In genomic region chr13:75163408-75163807, GRCm38 (mm10) we compare ENCODE assay signal across 11 mouse cellular contexts.
DNase-seq lines count a peak whose midpoint lies in the region; ATAC-seq lines count a peak whose summit lies in the region.
"Had no signal": no experiment of that assay in that cellular context is flagged by ENCODE, and none has a peak within 500 bp of the region (broad histone marks: within the 10 kb centered on the region; RNA-seq: fewer than 3 reads in every experiment).

No protein-coding gene starts in this region.

- no peak overlapping the region for H3K4me2 ChIP-seq in intestine, embryonic 15.5 days (replicated peaks)
- no peak overlapping the region for H3K4me2 ChIP-seq in intestine, embryonic 16.5 days (ENCODE audit: low read depth, low read length)
- H3K4me2 ChIP-seq: heart, embryonic 13.5 days had no signal

- H3K9ac ChIP-seq in intestine, embryonic 15.5 days, result no peak overlapping the region
- no peak overlapping the region for H3K9ac ChIP-seq in intestine, embryonic 16.5 days (ENCODE audit: low read depth, low read length)
- H3K9ac ChIP-seq: heart, embryonic 13.5 days; liver, postnatal 0 days had no signal

- no peaks in the 10 kb centered on the region for H3K36me3 ChIP-seq in intestine, embryonic 15.5 days
- no peaks in the 10 kb centered on the region for H3K36me3 ChIP-seq in intestine, embryonic 16.5 days (ENCODE audit: control insufficient read depth, insufficient read depth, low read length)
- H3K36me3 ChIP-seq: heart, embryonic 13.5 days had no signal

- peak; percentile 4 for DNase-seq in right cerebral cortex, adult 18-20 months
- DNase-seq in right cerebral cortex, postnatal 25 days, result no peak
- DNase-seq in large intestine, adult 2 months (ENCODE audit: low read depth, low spot score), result peak; percentile 73
- DNase-seq in T-cell, adult 2 months (ENCODE audit: low spot score), result no peak
- no peak for DNase-seq in urinary bladder, adult 18-20 months (ENCODE audit: low spot score in 2 of 2)
- DNase-seq in embryo, embryonic 10 days (ENCODE audit: low spot score), result no peak
- DNase-seq: liver, postnatal 0 days; thymus, adult 18-20 months had no signal

- no peak overlapping the region for H3K4me3 ChIP-seq in intestine, embryonic 15.5 days (replicated peaks)
- H3K4me3 ChIP-seq in intestine, embryonic 16.5 days (ENCODE audit: low read length), result no peak overlapping the region
- H3K4me3 ChIP-seq: heart, embryonic 13.5 days had no signal

- peak; percentile 34; the same call in 1 of the 2 replicates for ATAC-seq in intestine, embryonic 15.5 days
- no peak for ATAC-seq in intestine, embryonic 16.5 days
- ATAC-seq: liver, postnatal 0 days had no signal

- no peaks in the 10 kb centered on the region for H3K9me3 ChIP-seq in intestine, embryonic 15.5 days
- no peaks in the 10 kb centered on the region for H3K9me3 ChIP-seq in intestine, embryonic 16.5 days (ENCODE audit: control insufficient read depth, low read length)
- H3K9me3 ChIP-seq: heart, embryonic 13.5 days had no signal

- H3K27ac ChIP-seq in intestine, embryonic 15.5 days, result no peak overlapping the region
- H3K27ac ChIP-seq in intestine, embryonic 16.5 days (ENCODE audit: low read length), result no peak overlapping the region
- H3K27ac ChIP-seq: heart, embryonic 13.5 days had no signal

- WGBS in intestine, embryonic 15.5 days, result 32% methylated on average over 1 of the region's 1 CpGs
- WGBS in intestine, embryonic 16.5 days, result 45% methylated on average over 1 of the region's 1 CpGs
- 26% methylated on average over 1 of the region's 1 CpGs for WGBS in large intestine, adult 2 months

- H3K27me3 ChIP-seq in intestine, embryonic 15.5 days (replicated peaks), result no peaks in the 10 kb centered on the region
- H3K27me3 ChIP-seq in intestine, embryonic 16.5 days (replicated peaks; ENCODE audit: control insufficient read depth, insufficient read depth, low read length), result no peaks in the 10 kb centered on the region
- H3K27me3 ChIP-seq: heart, embryonic 13.5 days had no signal

- no peaks in the 10 kb centered on the region for H3K4me1 ChIP-seq in intestine, embryonic 15.5 days (replicated peaks)
- H3K4me1 ChIP-seq in intestine, embryonic 16.5 days (ENCODE audit: control insufficient read depth, insufficient read depth, low read length), result no peaks in the 10 kb centered on the region
- H3K4me1 ChIP-seq: heart, embryonic 13.5 days had no signal

Comparison
In these comparisons a context has a peak if more than half of its experiments do, and no peak if none do; other contexts are left out.
1. DNase-seq: peak in right cerebral cortex, adult 18-20 months (single experiment) and large intestine, adult 2 months (single experiment); none in right cerebral cortex, postnatal 25 days (single experiment), T-cell, adult 2 months (single experiment), urinary bladder, adult 18-20 months (0 of 2) and embryo, embryonic 10 days (single experiment).